Mouse (Mus musculus) common myeloid progenitor, adult 5-6 weeks (primary cell): ENCODE measurements at regions not wholly inside any gene's neighbourhood (a gene's known extent, or its start where the extent isn't known, plus 50 kb on each side); places are given as distances from the start of the nearest gene placed in this dataset.

ENCODE experiments used
- ATAC-seq: replicated peaks from 2 replicates; pipeline ENCODE4 v1.8.0; 2016; ENCODE audit warnings: low read depth, mild to moderate bottlenecking, moderate TSS enrichment, inconsistent platforms; ENCODE audit not compliant: poor library complexity, severe bottlenecking

DNA sequence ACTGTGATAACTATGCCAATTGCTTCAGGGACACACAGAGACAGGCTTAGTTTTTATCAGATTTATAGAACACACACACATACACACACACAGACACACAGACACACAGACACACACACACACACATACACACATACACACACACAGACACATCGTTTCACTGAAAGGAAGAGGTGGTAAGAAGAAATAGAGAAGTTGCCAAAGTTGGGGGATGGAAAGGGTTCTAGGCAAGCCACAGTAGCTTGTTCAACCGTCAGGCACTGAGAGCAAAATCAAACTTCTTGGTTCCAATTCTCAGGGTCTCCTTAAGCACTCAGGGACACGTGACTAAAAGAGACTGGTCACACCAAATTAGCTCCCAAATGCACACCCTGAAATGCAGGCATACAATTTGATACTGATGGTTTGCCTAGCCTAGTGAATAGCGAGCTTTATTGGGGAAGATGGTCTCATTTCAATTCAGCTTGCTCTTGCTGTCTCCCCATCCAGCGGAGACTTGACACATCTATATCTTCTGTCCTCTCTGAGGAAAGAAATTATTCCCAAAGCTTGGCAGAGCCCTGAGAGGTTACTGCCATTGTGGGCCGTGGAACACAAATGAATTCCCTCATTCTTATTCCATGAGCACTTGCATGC is 84.7 kb upstream of the Zfp366 start:
- peak; percentile 58 for ATAC-seq

DNA sequence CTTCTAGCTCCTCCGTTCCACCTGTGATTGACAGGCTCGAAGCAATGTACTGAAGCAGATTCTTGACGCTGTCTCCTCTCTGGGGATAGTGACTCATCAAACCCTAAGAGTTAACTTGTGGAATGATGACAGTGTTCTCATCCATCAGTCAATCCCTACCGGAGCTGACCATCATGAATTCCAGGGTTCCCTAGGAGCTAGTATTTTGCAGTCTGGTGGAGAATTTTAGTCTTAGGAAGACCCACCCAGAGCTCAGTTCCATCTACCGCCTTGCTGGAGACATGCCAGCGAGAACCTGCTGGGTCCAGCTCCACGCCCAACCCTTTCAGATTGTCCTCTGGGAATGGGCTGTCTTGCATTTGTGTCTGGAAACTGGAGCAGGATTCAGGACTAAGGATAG is 85.4 kb upstream of the Zfp366 start:
- ATAC-seq: no peak

DNA sequence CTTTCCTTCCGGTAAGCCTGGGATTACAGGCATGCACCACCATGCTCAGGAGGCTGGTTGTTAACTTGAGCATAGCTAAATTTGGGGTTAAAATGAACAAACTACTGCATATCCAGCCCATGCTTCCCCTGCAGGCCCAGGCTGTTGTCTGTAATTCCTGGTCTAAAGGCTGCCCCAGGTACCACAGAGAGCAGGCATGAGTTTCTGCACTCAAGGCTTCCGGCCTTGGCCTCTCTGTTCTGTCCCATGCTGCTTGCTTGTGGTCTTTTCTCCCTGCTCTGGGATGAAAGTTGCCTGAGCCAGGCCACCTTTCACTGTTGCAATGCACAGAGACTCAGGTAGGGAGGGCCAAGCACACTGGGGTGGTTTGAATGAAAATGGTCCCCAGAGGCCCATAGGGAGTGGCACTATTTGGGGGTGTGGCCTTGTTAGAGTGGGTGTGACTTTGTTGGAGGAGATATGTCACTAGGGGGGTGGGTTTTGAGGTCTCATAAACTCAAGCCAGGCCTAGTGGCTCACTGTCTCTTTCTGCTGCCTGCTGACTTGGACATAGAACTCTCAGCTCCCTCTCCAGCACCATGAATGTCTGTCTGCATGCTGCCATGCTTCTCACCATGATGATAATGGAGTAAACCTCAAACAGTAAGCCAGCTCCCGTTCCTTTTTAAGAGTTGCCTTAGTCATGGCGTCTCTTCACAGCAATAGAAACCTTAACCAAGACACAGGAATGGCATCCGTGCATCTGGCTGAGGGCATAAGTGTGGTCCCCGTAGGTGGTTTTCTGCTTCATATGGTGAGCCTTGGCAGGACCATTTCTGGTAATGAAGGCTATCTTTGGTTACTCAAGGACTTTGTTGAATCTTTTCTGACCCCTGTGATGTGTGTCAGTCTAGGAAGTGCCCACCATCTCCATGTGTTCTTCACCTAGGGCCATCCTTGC is 86.7 kb upstream of the Zfp366 start:
- no peak for ATAC-seq

DNA sequence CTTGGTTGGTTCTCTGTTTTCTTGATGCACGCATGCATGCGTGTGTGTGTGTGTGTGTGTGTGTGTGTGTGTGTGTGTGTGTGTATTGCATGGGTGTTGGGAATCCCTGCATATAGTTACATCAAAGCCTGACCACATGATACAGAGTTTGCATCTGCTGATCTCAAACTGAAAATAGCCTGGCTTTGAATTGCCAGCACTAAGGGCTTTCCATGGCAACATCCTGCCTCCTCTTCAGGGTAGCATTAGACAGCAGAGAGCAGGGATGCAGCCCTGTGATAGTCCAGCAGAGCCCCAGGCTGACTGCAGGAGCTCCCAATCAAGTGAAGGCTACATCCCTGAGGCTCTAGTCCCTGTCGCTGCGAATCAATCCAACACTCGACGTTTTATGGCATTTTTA is 87.8 kb upstream of the Zfp366 start:
- ATAC-seq: no peak

DNA sequence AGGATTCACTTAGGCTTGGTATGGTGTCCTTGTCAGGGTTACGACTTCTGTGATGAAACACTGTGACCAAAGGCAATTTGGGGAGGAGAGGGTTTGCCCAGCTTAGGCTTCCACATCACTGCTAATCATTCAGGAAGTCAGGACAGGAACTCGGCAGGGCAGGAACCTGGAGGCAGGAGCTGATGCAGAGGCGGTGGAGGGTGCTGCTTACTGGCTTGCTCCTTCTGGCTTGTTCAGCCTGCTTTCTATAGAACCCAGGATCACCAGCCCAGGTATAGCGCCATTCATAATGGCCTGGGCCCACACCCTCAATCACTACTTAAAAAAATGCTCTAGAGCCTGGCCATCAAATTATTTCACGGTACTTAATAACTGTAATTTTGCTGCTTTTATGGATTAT is 89.6 kb upstream of the Zfp366 start:
- ATAC-seq: no peak

DNA sequence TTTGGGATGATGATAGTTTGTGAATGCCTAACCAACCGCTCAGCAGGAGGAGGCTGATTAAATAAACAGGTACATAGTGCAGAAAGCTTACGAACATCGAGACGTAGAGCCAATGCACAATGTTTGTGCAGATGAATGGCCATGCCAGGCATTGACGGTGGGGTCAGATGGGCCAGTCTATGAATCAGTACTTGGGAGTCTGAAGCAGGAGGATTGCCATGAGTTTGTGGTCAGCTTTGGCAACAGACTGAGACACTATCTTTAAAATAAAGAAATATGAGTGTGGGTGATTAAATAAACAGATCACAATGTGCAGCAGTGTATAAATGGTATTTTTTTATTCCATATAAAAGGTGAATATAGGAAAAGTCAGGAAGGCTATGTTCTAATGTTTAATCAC is 90.4 kb upstream of the Zfp366 start:
- no peak for ATAC-seq

DNA sequence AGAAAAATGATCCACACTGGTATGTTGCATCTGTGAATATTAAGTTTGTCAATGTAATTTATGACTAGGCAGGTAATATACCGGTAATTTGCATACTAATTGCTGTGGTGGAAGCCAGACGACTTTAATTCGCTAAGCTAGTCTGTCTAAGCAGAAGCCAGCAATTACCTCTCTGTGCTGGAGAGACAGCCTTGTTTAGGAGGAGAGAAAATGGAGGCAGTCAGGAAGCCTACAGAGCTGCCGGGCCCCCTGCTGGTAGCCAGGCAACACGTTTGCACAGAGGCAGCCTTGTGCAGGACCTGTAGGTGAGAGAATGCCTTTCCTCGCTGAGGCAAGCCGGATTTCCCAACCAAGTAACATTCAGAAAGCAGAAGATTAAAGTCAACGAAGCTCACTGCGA is 91.4 kb upstream of the Zfp366 start:
- peak; percentile 99 for ATAC-seq

DNA sequence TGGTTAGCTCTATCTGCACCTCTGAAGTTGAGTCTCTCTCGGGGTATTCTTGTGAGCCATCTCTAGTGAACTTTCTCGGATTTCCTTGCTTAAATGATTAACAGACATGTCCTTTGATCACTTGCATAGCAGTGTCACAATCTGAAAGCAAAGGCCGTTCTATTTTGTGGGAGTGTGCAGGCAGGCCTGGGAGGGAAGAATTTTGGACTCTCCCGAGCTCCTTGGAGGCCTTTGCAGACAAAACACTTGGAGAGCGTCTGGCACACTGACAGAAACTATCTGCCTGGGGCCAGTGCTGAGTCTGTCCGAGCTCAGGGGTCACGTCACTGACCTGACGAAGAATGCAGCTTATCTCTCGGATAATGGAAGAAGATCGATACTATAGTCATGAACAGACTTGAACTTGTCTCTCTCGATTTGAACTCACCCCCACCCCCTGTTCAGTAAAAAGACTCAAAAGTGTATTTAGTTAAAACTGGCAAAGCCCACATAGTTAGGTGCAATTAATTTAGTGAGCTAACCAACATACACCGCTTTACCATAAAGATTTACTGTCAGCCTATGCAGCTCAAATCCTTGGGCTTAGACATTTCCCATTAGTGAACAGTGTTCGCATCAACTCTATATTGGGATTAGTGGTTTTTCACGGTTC is 92.2 kb upstream of the Zfp366 start:
- no peak; the same call in 1 of the 2 replicates for ATAC-seq

DNA sequence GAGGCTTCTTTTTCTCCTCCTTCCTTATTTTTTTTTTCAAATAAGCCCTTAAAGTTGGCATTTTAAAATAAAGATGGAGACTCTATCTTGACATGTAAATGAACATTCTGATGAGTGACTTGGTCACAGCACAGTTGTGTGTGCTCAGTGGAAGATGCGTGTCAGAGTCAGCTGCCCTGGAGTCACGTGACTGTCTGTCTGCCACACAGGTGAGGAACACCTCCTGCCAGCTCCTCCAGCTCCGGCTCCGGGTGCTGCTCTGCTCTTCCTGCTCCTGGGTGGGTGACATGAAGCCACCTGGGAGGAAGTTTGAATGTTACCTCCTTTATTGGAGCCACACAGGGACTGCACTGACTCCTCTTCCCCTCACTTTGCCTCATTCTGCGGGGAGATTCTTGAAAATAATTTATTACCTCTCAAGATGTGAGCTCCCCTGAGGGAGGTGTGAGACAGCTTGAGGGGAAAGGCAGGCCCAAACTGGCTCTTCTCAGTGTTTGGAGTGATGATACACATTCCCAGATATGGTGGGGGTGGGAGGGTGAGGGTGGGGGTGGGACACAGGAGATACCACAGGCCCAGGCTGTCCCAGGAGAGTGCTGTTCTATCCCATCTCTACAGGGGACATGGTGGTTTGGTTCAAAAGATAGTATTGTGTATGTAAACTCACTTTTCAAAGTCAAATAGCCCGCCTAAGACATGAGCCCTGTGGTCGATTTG is 92.9 kb upstream of the Zfp366 start:
- peak; percentile 60; the same call in 1 of the 2 replicates for ATAC-seq

DNA sequence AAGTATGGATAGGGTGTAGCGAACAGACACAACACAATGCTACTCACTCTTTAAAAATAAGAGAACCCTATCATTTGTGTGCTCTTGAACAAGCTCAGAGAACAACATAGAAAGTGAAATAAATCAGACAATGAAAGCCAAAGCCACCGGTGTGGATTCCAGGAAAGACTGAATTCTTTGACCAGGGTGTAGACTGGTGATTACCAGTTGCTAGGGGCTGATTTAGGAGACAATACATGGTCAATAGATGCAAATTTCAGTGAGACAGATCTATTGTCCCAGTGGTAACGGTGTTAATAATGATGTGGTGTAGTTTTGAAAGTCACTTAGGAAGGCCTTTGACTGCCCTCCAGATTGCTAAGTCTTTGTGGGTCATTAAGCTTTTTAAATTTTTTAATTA is 94.3 kb upstream of the Zfp366 start:
- no peak for ATAC-seq

DNA sequence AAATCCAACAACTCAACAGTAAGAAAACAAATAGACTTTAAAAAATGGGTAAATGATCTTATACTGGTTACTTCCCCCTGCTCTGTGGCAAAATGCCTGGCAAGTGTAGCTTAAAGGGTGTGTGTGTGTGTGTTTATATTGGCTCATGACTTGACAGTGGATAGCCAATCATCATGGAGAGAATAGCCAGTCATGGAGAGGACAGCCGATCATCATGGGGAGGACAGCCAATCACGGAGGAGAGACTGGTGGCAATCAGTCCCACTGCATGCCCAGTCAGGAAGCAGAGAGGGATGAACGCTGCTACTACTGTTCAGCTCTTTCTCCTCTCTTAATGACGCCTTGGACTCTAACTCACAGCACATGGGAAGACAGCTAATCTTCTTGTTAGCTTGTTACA is 96.3 kb upstream of the Zfp366 start:
- ATAC-seq: 0 out of 2 replicates have a peak, but pooled peaks have one; percentile 22

DNA sequence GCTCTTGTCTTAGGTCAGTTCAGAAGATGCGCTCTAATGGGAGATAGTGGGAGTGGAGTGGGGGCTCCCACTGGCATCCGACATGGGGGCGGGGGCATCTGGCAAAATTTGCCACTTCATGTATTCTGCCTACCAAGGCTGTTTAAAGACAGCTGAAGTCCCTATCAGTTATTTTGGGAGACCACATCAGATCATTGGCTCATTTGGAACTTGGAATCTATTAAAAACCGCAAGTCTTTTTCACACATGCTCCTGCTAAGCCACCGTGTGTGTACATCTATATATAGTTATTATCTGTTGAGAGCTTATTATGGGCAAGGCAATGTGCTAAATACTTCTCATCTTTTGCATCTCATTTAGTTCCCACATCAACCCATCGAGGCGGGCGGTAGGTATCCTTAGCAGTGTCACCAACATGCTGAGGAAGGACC is 95.0 kb upstream of the 1700024P04Rik start:
- no peak for ATAC-seq

DNA sequence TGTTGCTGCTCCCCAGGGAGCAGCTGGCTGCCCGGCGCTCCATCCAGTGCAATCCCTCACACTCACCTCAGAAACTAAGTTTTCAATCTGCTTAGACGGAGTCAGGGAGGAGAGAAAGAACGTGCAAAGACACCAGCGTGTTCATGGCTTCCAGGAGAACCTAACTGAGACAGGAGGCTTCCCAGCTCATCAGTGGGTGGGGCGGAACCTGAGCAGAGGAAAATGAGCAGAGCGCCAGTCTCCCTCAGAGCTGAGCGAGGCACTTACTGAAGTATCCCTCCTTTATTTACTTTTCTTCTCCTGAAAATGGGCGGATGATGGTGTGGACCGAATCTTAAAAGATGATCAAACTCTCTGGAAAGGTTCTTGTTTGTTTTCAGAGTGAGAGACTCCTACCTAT is 94.3 kb upstream of the 1700024P04Rik start:
- no peak for ATAC-seq

DNA sequence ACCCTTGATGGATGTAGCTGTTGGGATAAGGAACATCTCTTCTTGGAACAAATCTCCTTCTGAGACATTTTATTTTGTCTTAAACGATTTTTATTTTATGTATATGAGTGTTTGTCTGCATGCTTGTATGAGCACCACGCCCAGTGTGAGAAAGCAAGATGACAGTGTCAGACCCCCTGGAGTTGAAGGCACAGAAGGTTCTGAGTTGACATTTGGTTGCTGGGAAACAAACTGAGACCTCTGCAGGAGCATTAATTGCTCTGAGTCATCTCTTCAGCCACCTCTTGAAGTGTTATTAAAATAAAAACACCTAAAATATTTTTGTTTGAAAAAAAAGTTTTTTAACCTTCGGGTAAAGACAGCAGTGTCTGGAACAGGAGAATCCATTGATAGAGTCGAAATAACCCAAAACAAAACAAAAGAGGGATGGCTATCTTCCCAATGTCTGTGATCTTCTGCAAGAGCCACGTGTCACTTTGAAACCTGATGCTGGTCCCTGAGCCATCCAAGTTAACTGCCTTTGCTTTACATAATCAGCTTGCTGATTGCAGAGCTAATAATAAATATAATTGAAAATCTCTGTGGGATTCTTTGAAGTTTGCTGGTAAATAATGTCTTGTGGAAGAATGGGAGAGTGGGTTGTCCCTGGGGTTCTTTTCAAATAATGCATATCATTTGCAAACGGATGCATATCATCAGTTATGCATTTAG is 92.8 kb upstream of the 1700024P04Rik start:
- no peak for ATAC-seq

DNA sequence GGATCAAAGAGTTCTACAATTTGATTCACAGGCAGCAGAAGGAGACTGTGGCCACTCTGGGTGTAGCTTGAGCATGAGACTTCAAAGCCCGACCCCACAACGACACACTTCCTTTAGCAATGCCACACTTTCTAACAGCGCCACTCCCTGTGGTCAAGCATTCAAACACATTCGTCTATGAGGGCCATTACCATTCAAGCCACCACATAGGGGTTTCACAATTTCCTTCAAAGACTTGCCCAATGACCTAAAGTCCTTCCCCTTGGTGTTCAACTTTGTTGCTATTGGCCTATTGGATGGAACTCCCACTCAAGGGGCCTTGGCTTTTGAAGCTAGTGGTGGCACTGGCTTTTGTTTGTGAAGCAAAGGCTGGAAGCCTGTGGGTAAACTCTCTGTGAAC is 91.1 kb upstream of the 1700024P04Rik start:
- ATAC-seq: peak; percentile 84

DNA sequence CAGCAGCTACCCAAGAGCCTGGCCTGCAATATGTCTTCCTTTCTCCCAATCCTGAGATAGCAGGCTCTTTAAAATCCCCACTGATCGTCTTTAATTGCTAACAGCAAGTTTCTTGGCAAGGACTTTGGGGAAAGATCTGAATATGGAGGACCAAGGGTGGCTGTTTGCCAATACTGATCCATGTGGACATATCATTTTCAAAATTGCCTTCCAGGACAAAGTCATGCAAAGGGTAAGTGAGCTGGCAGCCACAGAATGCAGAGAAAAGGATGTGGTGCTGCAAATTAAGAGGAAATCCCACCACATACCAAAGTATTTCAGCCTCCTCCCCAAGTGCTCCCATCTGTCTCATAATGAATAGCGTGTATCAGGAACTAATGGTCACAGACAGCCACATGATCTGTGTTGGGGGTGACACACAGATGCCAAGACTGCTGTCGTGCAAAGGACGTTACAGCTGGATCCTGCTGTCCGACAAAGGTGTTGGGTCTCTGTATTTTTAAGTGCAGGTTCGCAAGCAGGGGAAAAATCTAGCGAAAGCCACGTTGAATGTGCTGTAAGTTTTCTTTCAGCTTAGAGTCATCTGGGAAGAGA is 87.6 kb upstream of the 1700024P04Rik start:
- no peak for ATAC-seq

DNA sequence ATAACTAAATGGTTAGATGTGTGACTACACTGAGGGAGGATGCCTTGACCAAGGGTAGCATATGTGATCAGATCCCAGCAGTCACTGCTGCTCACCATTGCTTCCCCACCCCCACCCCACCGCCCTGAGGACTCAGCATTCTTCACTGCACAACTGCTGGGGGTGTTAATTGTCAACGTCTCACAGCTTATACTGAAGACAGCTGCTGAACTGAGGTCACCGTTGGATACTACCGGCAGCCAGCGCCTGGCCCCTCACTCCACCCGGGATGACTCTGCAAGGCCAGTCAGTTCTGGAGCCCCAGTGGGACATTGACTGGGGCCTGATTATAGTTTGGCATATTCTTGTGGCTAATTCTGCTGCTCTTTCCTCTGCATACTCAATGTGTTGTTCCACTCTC is 87.0 kb upstream of the 1700024P04Rik start:
- no peak for ATAC-seq

DNA sequence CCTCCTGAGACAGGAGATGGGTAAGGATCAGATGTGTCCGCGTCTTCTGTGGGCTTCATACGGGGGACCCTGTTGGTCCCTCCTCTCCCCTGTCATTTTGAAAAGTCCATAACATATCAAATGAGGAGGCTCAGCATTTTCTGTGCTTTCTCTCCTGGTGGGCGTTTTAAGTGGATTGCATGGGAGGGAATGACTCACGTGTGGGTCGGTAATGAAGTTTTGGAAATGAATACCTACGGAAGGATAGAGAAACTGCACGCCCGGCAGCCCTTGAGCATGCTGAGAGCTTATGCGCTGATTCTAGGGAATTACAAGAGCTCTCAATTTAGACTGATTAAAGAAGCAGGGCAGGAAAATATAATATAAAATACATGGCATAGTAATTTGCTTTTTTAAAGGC is 85.4 kb upstream of the 1700024P04Rik start:
- no peak for ATAC-seq

DNA sequence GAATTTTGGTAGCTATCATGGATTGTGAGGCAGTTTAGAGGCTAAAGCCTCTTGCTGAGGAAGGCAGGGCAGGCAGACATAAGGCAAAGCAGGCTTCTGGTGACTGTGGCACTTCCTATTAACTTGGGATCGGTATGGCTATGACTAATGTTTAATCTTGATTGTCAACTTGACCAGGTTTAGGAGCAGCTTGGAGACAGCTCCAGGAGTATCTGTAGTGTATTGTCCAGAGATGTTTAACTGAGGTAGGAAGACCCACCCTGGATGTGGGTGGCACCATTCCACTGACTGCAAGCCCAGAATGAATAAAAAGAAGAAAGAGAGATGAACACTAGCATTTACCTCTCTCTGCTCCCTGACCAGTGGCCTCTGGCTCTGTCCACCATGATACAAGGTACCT is 83.1 kb upstream of the 1700024P04Rik start:
- ATAC-seq: no peak
